Mouse (Mus musculus): ENCODE results near the gene Atp2b2.

- TF ChIP-seq CTCF (IDR thresholded peaks at IDR 0.05; ENCODE audit: borderline replicate concordance, insufficient read depth, low read length) (no peak), POLR2A (IDR thresholded peaks at IDR 0.05; ENCODE audit: low read depth, low read length) (no peak)
Measured at GRCm38 (mm10) chr6:113836545-113836944, 205.9 kb downstream of the Atp2b2 start.

Measured in embryonic fibroblast, embryonic 13.5 days (primary cell).